Mouse (Mus musculus): Measurements from ENCODE around the gene Trpm2. TPM values are rescaled to one million over a fixed set of nuclear protein-coding genes. Genes with fewer than 3 reads are reported as not detected.
A peak's percentile ranks its signal among the peaks of the same experiment; 100 is the strongest.

Trpm2 gene
- polyA plus RNA-seq, 1 experiment = 2.1 TPM

- DNase-seq (ENCODE audit: low read depth) = no peak
These were observed 67.3 kb downstream of the Trpm2 start for GRCm38 (mm10) chr10:77902894-77903715.

- DNase-seq (ENCODE audit: low read depth) = no peak
These were observed 68.0 kb downstream of the Trpm2 start, which contains the start of gene Lrrc3 for GRCm38 (mm10) chr10:77902211-77902893. Gene Lrrc3, minus strand, starts transcription at chr10:77902536.

GRCm38 (mm10) chr10:77901871-77902210 is 68.5 kb downstream of the Trpm2 start:
- no peak for DNase-seq (ENCODE audit: low read depth)

- no peak for DNase-seq (ENCODE audit: low read depth)
These were observed 69.2 kb downstream of the Trpm2 start for GRCm38 (mm10) chr10:77900903-77901818.

DNA sequence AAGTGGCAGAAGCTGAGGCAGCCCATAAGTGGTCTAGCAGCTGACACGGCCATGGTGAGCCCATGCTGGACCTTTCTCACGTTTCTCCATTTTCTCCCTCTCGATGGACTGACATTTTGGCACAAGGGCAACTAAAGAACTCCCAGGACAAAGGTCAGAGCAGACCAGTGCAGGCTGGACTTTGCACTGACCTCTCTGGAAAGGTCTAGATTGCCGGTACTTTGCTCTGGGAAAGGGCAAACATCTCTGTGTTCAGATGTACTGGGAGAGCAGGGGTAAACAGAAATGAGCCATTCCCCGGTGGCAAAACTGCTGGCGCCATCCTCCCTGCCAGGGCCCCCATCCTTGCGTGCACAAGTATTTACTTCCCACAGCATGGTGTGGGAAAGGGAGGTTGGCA is 70.2 kb downstream of the Trpm2 start:
- DNase-seq (ENCODE audit: low read depth) = no peak

DNA sequence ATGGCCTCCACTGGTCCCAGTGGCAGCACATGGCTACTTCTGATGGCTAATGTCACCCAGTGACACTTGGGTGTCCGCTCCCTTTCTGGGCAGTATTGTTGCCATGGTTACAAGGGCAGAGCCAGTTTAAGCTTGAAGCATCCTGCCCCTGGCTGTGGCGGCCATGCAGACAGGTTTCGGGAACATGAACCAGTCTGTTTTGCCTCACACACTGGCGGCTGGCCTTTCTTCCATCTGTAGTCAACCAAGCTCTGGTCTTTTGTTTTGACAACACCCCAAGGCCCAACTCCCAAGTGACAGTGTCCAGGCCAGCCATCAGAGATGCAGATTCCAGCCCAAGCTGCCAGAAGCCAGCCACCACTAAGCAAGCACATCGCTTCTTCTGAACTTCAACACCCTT is 74.8 kb downstream of the Trpm2 start:
- DNase-seq (ENCODE audit: low read depth) = no peak

DNA sequence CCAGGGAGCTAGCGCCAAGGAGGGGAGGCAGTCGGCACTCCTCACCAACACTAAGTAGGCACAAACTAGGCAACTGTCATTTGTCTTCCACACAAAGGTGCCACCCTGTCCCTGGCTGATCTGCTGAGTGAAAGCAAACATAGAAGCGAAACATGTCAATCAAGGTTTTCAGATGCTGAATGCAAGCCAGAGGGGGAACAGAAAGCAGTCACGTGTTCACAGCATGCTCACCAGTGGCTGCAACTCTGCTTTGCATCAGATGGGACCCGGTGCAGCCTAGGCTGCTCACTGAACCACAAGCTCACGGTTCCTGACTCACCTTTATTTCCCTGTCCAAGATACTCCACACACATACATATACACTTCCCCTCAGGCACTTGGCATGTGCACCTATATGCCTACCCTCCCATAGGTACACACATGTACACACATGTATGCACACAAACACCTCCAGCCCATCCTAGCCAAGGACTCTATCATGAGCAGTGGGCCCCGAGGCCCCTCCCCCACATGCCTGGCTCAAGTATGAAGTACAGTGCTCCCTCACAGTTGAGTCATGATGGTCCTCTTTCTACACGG is 79.3 kb downstream of the Trpm2 start:
- DNase-seq (ENCODE audit: low read depth) = no peak

- no peak for DNase-seq (ENCODE audit: low read depth)
These were observed 84.2 kb downstream of the Trpm2 start for GRCm38 (mm10) chr10:77886007-77886747.

DNA sequence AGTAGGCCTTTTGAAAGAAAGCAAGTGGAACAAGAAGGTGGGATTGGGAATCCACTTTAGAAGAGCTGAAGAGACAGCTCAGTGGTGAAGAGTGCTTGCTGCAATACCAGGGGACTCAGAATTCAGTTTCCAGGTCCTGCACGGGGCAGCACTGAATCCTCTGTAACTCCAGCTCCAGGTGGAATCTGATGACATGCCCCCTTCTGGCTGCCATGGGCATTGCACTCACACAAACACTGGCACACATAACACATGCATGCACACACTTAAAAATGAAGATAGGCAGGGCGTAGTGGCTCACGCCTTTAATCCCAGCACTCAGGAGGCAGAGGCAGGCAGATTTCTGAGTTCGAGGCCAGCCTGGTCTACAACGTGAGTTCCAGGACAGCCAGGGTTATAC is 87.8 kb downstream of the Trpm2 start:
- DNase-seq (ENCODE audit: low read depth) = no peak

GRCm38 (mm10) chr10:77880305-77880704 is 90.1 kb downstream of the Trpm2 start:
- no peak for DNase-seq (ENCODE audit: low read depth)

DNA sequence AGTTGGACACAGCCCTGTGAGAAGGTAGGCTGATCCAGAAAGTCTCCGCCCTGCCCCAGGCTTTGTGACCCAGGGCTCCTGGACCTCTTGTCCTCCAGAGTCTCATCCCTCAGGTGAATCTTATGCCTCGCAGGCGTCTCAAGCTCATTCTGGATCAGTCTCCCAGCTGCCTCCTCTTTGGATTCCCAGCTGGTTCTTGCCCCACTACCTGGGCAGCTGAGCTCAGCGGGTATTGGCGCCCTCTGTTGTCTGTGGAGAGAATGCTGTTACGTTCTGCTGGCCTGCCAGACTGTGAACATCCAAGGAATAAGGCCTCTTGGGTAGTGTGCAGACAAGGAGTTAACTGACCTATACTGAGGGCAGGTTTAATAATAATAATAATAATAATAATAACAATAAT is 91.4 kb downstream of the Trpm2 start:
- DNase-seq (ENCODE audit: low read depth) = no peak

GRCm38 (mm10) chr10:77869651-77870050 is 100.7 kb downstream of the Trpm2 start:
- no peak for DNase-seq (ENCODE audit: low read depth)

DNA sequence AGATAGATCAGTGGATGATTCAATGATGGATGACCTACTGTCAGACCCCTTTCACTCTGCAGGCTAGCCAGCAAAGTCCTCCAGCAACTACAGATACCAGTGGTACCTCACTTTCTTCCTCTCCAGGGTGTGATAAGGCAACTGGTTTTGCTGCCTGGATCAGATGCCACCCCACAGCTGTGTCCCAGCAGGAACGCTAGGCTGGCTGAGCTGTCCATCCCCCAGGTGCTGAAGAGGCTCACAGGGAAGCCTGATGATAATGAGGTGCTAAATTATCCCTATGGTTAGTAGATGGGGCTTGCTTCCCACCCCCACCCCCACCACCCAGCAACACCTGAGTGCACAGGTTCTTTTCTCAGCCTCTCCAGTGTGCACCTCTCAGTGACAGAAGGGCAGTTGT is 102.8 kb downstream of the Trpm2 start:
- DNase-seq (ENCODE audit: low read depth) = no peak

GRCm38 (mm10) chr10:77864762-77865143 is 105.6 kb downstream of the Trpm2 start:
- DNase-seq (ENCODE audit: low read depth) = no peak

DNA sequence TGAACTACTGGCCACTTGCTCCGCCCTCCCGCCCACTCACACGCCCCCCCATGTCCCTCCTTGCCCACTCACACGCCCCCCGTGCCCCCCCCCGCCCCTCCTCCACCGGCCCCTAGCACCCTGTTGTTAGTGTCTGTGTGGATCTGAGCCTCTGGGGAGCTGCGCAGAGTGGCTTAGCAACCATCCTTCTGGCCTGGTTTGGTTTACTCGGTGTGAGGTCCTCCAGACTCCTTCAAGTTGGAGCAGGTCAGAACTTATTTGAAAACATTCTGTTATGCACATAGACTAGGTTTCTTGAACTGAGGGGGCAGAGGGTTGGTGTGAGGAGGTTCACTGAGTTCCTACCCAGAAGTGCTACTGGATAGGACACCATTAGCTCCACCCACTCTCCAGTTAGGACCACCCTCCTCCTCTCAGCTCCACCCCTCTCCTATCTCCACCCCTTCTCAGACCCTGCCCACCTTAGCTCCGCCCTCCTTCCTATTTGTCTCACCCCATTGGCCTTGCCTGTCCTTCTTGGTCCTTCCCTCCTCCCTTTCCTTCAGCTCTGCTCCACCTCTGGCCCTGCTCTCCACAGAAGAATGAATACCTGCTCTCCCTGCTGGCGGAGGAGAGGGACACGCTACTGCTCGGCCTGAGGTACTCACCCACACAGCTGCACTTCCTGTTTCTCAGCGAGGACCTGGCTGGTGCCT is 106.1 kb downstream of the Trpm2 start:
- DNase-seq (ENCODE audit: low read depth) = peak; percentile 63

DNA sequence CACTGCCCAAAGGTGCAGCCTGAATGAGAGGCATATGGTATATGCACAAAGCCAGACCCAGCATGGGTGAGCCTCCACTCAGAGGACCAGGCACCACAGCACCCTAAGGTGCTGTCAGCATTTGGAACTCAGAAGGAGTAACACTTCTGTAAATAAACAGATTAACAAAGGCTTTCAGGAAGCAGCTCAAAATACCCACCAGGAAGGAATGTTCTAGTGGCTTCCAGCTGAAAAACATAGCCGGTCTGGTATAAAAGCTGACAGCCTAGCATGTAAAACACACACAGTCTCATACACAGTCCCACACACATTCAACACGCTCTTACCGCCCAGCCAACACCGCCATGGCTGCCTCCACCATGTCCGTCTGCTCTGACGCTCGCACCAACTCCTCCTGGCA is 108.7 kb downstream of the Trpm2 start, which contains the start of gene Gm3285:
Gene Gm3285, plus strand, starts transcription at position 301 of the 400 bp plus-strand sequence.
- no peak for DNase-seq (ENCODE audit: low read depth)

Measured in gonadal fat pad, adult 2 months (tissue).